Mouse (Mus musculus) forebrain, postnatal 0 days (tissue): ENCODE measurements around the gene Polr2b. TPM values are rescaled to one million over a fixed set of nuclear protein-coding genes. Genes with fewer than 3 reads are reported as not detected.

Source experiments
- ATAC-seq: fragments of 200-750 bp; cut with Nextera tagmentation; 2 replicates; pipeline ENCODE4 v1.8.0; 2017; ENCODE audit warnings: mild to moderate bottlenecking, moderate library complexity
- DNase-seq: peaks from one replicate; pipeline ENCODE4 v3.0.0-alpha.2; 2015
- H3K27ac ChIP-seq: fragments of 300-500 bp; sonication (generic); 2 replicates; pipeline ENCODE4 v1.5.1; 2014; ENCODE audit warnings: low read depth, mild to moderate bottlenecking, antibody characterized with exemption, low read length, moderate library complexity, mixed read lengths
- H3K27me3 ChIP-seq: fragments of 300-500 bp; sonication (generic); 2 replicates; pipeline ENCODE4 v1.6.1; 2014; ENCODE audit warnings: mild to moderate bottlenecking, low read length, mixed read lengths; ENCODE audit not compliant: insufficient read depth
- H3K36me3 ChIP-seq: fragments of 300-500 bp; sonication (generic); 2 replicates; pipeline ENCODE4 v1.6.1; 2014; ENCODE audit warnings: mild to moderate bottlenecking, moderate library complexity; ENCODE audit not compliant: insufficient read depth
- H3K4me1 ChIP-seq: fragments of 300-500 bp; sonication (generic); 2 replicates; pipeline ENCODE4 v1.6.1; 2014; ENCODE audit warnings: antibody characterized with exemption; ENCODE audit not compliant: insufficient read depth
- H3K4me2 ChIP-seq: fragments of 300-500 bp; sonication (generic); 2 replicates; pipeline ENCODE4 v1.6.1; 2014; ENCODE audit warnings: low read depth, mild to moderate bottlenecking, moderate library complexity
- H3K4me3 ChIP-seq: fragments of 300-500 bp; sonication (generic); 2 replicates; pipeline ENCODE4 v1.5.1; 2014; ENCODE audit warnings: low read depth, low read length, mixed read lengths
- H3K9ac ChIP-seq: fragments of 300-500 bp; sonication (generic); 2 replicates; pipeline ENCODE4 v1.6.1; 2014; ENCODE audit warnings: mild to moderate bottlenecking
- H3K9me3 ChIP-seq: fragments of 300-500 bp; sonication (generic); 2 replicates; pipeline ENCODE4 v1.6.1; 2016; ENCODE audit warnings: low read length
- CTCF ChIP-seq: sonication (generic); IDR thresholded peaks from 2 replicates; pipeline ENCODE4 v1.5.1; 2016; ENCODE audit warnings: antibody characterized with exemption, control low read depth, low read depth
- WGBS: fragments of 180-500 bp; shearing (Covaris S2); extraction: QIAGEN DNeasy Blood & Tissue Kit; methylation state at CpG from one replicate; pipeline ENCODE4 v1.1.7; 2014; 5-methylcytosine and 5-hydroxymethylcytosine counted together
- polyA plus RNA-seq: library from polyadenylated mRNA; unstranded; fragments of >200 nt; fragmentation: Nextera tagmentation; extraction: Ambion mirVana; gene quantifications from 2 replicates; pipeline ENCODE4 v1.2.1, GENCODE M21; 2015
- total RNA-seq: library from RNA; depleted of rRNA; stranded (reverse); fragments of >200 nt; gene quantifications from 2 replicates; pipeline ENCODE4 v1.2.3, GENCODE M21; 2014; rRNA removed

The Polr2b gene
- 76.2 and 97.5 TPM in 2 replicates for total RNA-seq
- 50.7 and 53.2 TPM in 2 replicates for polyA plus RNA-seq

- H3K27me3 ChIP-seq, result no peaks in the 10 kb centered on the region
- peaks cover 33% of the 10 kb centered on the region for H3K36me3 ChIP-seq
- peak within 1 kb of the TSS; percentile 93 for H3K27ac ChIP-seq
- DNase-seq (peak; percentile 100), ATAC-seq (peak; percentile 96)
- H3K9me3 ChIP-seq, result no peaks in the 10 kb centered on the region
- H3K4me1 ChIP-seq, result peaks cover 23% of the 10 kb centered on the region
- H3K9ac ChIP-seq, result peak within 1 kb of the TSS; percentile 90
- TF ChIP-seq CTCF, result 0 out of 2 replicates have a peak, but pooled peaks have one; percentile 28
- H3K4me2 ChIP-seq, result peak within 1 kb of the TSS; percentile 99
- peak within 1 kb of the TSS; percentile 81 for H3K4me3 ChIP-seq
- under 1% methylated on average over 85 of the region's 85 CpGs for WGBS
Observed at GRCm38 (mm10) chr5:77309924-77310772, at the start of gene Polr2b, which contains the start of gene Noa1. Polr2b (plus strand) TSS chr5:77310147. Noa1 (minus strand) TSS chr5:77310084.

GRCm38 (mm10) chr5:77261137-77261536 is 48.8 kb upstream of the Polr2b start:
- no peak overlapping the region for H3K9ac ChIP-seq
- 86% methylated on average over 4 of the region's 4 CpGs for WGBS
- no peaks in the 10 kb centered on the region; the same call in 1 of the 2 replicates for H3K27me3 ChIP-seq
- ATAC-seq, result no peak
- DNase-seq, result no peak
- H3K27ac ChIP-seq, result no peak overlapping the region
- no peak overlapping the region for H3K4me2 ChIP-seq
- TF ChIP-seq CTCF, result no peak
- H3K9me3 ChIP-seq, result no peaks in the 10 kb centered on the region
- H3K36me3 ChIP-seq, result no peaks in the 10 kb centered on the region
- no peaks in the 10 kb centered on the region for H3K4me1 ChIP-seq
- H3K4me3 ChIP-seq, result no peak overlapping the region

GRCm38 (mm10) chr5:77262105-77262504 is 47.8 kb upstream of the Polr2b start:
- Histone ChIP-seq H3K36me3 (no peaks in the 10 kb centered on the region), H3K4me1 (0 out of 2 replicates have a peak, but pooled peaks cover 3% of the 10 kb centered on the region), H3K9ac (no peak overlapping the region), H3K9me3 (no peaks in the 10 kb centered on the region), H3K4me3 (no peak overlapping the region), H3K27me3 (no peaks in the 10 kb centered on the region; the same call in 1 of the 2 replicates), H3K27ac (no peak overlapping the region), H3K4me2 (no peak overlapping the region)
- ATAC-seq, result no peak
- DNase-seq, result no peak
- 27% methylated on average over 5 of the region's 5 CpGs for WGBS
- TF ChIP-seq CTCF, result no peak

GRCm38 (mm10) chr5:77265081-77265670 is 44.8 kb upstream of the Polr2b start, which contains the start of gene Rest:
Rest (plus strand) TSS chr5:77265491.
- Histone ChIP-seq H3K27ac (peak within 1 kb of the TSS; percentile 69), H3K27me3 (no peaks in the 10 kb centered on the region; the same call in 1 of the 2 replicates), H3K4me2 (peak within 1 kb of the TSS; percentile 90), H3K36me3 (peaks cover 3% of the 10 kb centered on the region; the same call in 1 of the 2 replicates), H3K9ac (peak within 1 kb of the TSS; percentile 59), H3K9me3 (no peaks in the 10 kb centered on the region), H3K4me1 (0 out of 2 replicates have a peak, but pooled peaks cover 3% of the 10 kb centered on the region), H3K4me3 (peak within 1 kb of the TSS; percentile 83)
- ATAC-seq, result peak; percentile 80
- DNase-seq, result peak; percentile 64
- TF ChIP-seq CTCF, result no peak
- under 1% methylated on average over 66 of the region's 78 CpGs for whole genome bisulfite sequencing

GRCm38 (mm10) chr5:77265671-77266065 is 44.3 kb upstream of the Polr2b start:
- no peaks in the 10 kb centered on the region; the same call in 1 of the 2 replicates for H3K27me3 ChIP-seq
- H3K27ac ChIP-seq, result peak overlapping the region; percentile 69
- no peak for TF ChIP-seq CTCF
- WGBS, result 4% methylated on average over 47 of the region's 53 CpGs
- peaks cover 3% of the 10 kb centered on the region; the same call in 1 of the 2 replicates for H3K36me3 ChIP-seq
- peak overlapping the region; percentile 90 for H3K4me2 ChIP-seq
- no peaks in the 10 kb centered on the region for H3K9me3 ChIP-seq
- H3K4me3 ChIP-seq, result peak overlapping the region; percentile 83
- H3K9ac ChIP-seq, result peak overlapping the region; percentile 59
- H3K4me1 ChIP-seq, result 0 out of 2 replicates have a peak, but pooled peaks cover 3% of the 10 kb centered on the region
- DNase-seq (peak; percentile 43), ATAC-seq (peak; percentile 75)

- Histone ChIP-seq H3K4me1 (0 out of 2 replicates have a peak, but pooled peaks cover 3% of the 10 kb centered on the region), H3K4me2 (peak overlapping the region; percentile 90), H3K27ac (peak overlapping the region; percentile 69), H3K4me3 (peak overlapping the region; percentile 83), H3K9ac (peak overlapping the region; percentile 59), H3K9me3 (no peaks in the 10 kb centered on the region), H3K27me3 (no peaks in the 10 kb centered on the region; the same call in 1 of the 2 replicates), H3K36me3 (peaks cover 3% of the 10 kb centered on the region; the same call in 1 of the 2 replicates)
- WGBS, result under 1% methylated on average over 70 of the region's 87 CpGs
- no peak for TF ChIP-seq CTCF
- peak; percentile 56 for DNase-seq
- peak; percentile 48 for ATAC-seq
Observed at GRCm38 (mm10) chr5:77266066-77266885, 43.7 kb upstream of the Polr2b start.
